Mouse (Mus musculus): ENCODE results near the gene Npas3.

Npas3 gene

DNA sequence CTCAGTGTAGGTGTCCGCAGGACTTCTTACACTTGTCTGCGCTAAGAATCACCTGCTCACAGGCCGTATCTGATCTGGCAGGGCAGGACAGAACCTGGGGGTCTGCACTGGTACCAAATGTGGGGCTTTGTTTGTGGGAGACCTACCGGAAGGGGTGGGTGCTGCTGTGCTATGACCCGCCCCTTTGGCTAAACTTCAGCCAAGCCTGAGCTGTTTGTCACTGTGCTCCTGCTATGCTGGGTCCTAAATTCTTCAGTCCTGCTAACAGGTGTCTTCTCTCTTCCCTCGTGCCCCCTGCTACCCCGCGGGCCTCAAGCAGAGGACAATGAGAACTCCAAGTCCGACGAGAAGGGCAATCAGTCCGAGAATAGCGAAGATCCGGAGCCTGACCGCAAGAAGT lies 818.9 kb downstream of the Npas3 start:
- DNase-seq (ENCODE audit: low spot score) = no peak

DNA sequence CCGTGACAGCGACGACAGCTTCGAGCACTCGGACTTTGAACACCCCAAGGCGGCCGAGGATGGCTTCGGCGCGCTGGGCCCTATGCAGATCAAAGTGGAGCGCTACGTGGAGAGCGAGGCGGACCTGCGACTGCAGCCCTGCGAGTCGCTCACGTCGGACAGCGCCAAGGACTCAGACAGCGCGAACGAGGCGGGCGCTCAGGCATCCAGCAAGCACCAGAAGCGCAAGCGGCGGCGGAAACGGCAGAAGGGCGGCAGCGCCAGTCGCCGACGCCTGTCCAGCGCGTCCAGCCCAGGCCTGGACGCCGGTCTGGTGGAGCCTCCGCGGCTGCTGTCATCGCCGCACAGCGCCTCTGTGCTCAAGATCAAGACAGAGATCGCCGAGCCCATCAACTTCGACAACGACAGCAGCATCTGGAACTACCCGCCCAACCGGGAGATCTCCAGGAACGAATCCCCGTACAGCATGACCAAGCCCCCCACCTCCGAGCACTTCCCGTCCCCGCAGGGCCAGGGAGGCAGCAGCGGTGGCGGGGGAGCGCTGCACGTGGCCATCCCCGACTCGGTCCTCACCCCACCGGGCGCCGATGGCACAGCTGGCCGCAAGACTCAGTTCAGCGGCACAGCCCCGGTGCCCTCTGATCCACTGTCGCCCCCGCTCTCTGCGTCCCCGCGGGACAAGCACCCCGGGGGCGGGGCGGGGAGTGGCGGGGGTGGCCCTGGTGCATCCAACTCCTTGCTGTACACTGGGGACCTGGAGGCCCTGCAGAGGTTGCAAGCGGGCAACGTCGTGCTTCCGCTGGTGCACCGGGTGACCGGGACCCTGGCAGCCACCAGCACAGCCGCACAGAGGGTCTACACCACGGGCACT lies 819.6 kb downstream of the Npas3 start:
- DNase-seq (ENCODE audit: low spot score) = peak; percentile 6

DNA sequence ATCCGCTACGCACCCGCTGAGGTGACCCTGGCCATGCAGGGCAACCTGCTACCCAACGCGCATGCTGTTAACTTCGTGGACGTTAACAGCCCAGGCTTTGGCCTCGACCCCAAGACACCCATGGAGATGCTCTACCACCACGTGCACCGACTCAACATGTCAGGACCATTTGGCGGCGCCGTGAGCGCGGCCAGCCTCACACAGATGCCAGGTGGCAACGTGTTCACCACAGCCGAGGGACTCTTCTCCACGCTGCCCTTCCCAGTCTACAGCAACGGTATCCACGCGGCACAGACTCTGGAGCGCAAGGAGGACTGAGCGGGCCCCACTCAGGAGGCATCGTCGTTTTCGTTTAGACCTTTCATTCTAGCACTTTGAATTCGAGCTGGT lies 820.3 kb downstream of the Npas3 start:
- DNase-seq (ENCODE audit: low spot score) = no peak

DNA sequence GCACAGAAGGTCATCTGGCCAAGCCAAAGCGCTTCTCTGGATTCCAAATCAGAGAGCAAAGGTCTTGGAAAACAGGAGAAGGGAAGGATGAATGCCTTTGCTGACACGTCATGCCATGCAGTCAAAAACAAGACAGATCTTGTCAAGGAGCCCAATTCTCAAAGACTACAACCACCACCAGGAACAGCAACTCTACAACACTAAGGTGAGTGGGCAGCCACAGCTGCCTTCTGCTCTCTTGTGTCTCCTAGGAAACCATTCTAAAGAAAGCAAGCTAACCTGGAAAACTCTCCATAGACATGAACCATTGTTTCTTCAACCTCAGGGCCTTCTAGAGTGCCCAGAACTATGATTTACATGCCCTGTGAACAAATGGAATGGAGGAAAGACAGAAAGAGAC lies 825.5 kb downstream of the Npas3 start:
- DNase-seq (ENCODE audit: low spot score) = no peak

DNA sequence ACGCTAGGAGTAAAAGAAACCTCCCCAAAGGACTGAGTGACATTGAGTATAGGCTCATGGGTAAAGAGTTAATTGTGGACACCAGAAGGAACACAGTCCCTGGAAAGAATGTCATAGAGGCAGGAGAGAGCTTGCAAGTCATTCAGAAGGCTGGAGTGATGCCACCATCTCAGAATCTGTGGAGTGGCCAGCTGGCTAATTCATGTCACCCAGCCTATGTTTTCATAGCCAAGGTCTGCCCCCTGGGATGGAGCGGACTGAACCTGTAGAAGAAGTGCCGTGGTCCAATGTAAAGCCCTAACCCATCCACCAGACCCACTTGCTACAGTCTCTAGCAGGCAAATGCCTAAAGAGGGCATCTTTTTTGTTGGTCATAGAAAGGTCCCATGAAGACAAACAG lies 832.5 kb downstream of the Npas3 start:
- no peak for DNase-seq (ENCODE audit: low spot score)

DNA sequence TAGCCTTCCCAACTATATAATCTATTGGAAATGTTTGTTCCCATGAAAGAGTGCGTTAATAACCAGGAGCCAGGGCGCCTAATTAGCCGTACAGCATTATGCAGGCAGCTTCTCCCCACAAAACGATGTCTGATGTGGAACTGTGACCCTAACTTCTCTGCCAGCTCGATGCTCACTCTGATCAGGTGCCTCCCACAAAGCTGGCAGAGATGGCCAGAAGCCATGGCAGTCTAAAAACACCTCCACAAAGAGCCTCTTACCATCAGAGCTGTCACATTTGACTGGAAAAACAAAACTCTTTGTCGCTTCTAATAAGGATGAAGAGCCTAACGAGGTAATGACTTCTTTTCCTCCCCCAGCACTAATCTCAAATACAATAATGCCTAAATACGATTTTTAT lies 845.3 kb downstream of the Npas3 start:
- DNase-seq (ENCODE audit: low spot score) = no peak

DNA sequence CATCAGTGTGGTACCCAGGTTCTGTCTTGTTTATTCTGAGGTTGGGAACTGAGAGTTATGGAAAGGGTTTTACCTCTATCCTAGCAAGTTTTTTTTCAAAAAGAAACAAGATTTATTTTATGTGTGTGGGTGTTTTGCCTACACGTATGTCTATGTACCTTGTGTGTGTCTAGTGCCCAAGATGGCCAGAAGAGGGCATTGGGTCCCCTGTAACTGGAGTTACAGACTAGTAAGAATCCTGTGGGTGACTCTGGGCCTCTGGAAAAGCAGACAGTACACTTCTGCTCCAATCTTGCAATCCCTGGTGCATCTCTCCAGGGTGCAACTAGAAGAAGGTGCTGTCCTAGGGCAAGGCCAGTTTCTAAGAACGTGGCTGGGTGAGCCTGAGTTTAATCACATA lies 848.0 kb downstream of the Npas3 start:
- DNase-seq (ENCODE audit: low spot score) = no peak

DNA sequence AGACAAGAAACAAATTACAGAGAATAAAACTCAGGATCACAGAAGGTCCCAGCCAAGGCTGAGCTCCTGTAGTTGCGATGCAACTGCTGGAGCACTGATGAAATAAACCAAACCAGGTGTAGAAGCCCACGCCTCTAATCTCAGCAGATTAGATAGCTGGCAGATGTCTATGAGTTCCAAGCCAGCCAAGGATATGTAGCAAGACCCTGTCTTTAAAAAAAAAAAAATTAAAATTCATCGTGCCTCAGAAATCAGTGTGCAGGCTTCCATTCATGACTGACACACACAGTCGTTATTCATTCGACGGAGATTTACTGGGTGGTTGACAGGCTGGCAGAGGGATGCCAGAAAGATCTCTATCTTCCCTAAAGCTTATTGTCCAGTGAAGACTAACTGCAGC lies 849.7 kb downstream of the Npas3 start:
- no peak for DNase-seq (ENCODE audit: low spot score)

DNA sequence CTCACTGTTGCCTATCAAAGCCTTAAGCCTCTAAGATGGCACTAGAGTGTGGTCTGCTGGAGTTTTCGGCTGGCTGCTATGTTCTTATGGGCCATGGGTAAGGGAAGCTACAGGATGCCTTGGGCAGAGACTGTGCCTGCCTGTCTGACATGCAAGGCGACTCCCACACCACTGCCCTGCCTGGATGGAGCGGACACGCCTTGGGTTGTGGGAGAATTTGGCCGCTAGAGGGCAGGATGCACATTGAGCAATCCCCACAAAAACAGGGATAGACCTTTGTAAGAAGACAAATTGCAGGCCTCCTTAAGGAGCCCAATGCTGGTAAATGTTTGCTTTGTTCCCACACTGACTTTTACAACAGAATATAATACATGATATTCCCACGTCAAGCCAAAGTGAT lies 850.3 kb downstream of the Npas3 start:
- DNase-seq (ENCODE audit: low spot score) = peak; percentile 41

DNA sequence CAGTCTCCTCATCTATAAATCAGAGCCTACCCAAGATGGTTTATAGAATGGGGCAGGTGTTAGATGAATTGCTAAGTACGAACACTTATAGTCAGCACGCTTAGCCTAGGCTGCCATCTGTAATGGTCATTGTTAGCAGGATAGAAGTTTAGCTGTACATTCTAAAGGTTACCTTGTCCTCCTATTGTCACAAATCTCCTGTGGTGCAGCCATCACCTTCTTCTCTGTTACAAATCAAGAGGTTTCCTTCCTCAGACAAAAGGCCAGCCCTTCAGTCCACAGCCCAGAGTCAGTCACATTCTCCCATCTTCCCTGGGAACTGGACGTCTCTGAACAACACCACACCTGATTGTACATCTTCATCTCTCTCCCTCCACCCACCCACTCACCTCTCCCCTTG lies 851.0 kb downstream of the Npas3 start:
- DNase-seq (ENCODE audit: low spot score) = no peak

DNA sequence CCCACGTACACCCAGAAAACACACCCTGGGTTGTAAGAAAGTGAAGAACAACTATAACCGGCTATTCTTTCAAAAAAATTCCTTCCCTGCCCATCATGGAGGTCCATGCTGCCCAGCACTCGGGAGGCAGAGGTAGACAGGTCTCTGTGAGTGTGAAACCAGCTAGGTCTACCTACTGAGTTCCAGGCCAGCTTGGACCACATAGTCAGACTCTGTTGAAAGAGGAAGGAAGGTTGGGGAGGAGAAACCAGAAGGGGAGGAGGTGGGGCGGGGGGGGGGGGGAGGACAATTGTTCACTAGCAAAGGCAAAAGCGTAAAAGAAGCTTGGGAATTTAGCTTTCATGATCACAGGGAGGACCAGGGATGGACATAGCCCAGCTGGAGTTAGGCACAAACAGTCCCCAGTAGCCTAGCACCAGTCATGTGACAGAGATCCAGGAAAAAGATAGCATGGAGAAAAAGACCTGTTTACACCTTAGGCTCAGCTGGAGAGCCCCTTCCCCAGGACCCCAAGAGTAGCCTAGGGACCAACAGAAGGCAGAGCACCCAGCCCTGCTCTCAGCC lies 852.9 kb downstream of the Npas3 start:
- DNase-seq (ENCODE audit: low spot score) = no peak

DNA sequence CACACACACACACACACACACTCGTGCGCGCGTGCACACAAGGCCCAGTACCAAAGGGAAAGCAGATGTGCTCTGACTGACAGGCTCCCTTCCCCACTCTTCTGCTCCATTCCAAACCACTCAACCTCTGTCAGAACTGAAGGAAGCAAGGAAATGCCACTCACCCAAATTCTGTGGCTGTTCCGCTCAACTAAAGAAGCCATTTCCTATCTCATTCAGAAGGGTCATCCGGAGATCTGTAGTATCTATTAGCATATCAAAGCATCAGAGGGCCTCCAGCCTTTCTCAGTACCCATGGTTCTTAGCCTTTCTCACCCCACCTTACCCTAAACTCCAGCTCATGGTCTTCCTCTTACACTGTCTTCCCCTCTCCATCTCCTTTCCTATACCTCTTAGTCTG lies 854.0 kb downstream of the Npas3 start:
- DNase-seq (ENCODE audit: low spot score) = no peak

DNA sequence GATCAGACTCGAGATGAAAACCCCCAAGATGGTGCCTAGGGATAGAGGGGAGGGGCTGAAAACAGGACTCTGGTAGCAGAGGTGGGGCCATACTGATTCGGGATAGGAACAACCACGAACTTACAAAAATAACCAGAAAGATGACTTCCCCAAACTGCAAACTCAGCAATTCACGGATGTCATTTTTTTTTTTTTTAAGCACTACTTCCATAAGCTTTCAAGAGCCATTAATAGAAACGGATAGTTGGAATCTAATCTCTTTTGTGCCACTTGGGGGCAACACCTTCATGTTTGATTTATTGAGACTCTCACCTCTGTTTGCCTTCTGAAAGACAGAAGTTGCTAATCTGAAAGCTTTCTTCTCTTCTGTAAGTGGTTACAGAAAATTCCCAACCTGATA lies 857.1 kb downstream of the Npas3 start:
- no peak for DNase-seq (ENCODE audit: low spot score)

DNA sequence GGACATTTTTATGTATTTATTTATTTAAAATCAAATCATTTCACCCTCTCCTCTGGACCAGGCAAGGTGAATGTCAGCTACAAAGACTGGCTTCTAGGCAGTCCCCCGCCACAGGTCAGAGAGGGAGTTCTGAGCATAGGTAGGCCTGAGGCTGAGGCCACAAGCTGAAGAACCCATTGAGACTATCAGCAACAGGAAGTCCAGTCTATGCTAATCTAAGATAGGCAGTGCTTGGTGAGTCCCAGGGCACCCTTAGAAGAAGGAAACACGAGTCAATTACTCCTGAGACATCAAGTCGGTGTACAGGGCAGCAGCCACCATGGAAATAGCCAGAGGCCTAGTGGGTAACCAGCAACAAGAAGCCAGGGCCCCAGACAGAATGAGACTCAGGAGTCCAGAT lies 857.5 kb downstream of the Npas3 start:
- DNase-seq (ENCODE audit: low spot score) = no peak

DNA sequence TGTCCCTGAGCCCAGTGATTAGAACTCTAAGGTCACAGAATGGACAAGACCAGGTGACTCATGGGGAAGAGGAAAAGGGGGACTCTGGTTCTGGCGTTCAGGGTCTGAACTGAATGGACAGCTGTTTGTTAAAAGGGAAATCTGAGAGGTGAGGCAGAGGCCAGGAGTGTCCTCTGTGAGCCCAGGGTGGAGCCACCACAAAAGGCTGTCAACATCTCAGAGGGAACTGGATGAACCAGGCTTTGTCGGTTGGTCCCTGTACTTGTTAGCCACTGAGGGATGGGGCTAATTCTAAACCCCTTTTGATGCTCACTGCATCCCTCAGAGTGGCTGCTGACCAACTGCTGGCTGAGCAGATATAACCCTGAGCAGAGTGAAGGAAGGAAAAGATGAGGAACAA lies 861.9 kb downstream of the Npas3 start:
- no peak for DNase-seq (ENCODE audit: low spot score)

DNA sequence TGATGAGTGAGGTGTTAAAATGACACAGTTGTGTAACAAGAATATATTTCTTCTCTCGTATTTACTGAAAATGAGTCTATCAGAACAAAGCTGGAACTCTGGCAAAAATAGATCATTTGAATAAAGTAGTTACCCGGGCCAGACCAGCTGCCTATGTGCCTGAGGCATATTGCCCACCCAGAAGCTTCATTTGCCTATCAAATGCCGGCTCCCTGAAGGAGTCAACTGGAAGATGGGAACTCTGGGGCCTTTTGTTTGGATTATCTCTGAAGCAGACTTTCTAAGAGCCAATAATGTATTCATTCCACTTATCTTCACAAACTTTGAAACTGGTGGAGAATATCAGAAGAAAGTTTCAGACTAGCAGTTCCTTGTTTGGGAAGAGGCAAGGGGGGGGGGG lies 862.5 kb downstream of the Npas3 start:
- DNase-seq (ENCODE audit: low spot score) = no peak

DNA sequence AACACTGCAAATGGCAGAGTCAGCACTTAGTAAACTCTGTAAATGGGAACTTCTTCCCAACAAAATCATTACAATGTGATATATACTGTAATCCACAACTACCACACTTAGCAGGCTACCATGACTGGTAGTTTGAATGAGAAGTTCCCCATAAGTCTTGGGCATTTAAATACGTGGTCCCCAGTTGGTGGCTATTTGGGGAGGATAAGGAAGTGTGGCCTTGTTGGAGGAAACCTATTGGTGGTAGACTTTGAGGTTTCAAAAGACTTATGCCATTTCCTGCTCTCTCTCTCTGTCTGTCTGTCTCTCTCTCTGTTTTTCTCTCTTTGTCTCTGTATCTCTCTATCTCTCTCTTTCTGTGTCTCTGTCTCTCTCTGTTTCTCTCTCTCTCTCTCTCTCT lies 871.9 kb downstream of the Npas3 start:
- DNase-seq (ENCODE audit: low spot score) = no peak

DNA sequence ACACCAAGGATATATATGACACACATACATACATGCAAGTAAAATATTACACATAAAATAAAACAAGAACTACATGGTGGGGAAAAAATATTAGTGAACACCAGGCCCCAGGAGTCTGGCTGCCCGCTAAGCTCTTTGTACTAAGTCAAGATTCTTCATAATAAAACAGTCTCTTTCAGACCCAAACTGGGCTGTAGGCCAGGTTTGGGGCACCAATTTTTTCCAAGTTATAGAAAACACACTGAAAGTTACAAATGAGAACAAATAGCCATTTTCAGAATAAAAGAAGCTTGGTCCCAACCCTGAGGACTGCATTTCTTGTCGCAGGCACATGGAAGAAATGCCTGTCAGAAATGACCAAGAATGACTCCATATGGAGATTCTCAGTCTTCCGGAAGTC lies 872.8 kb downstream of the Npas3 start:
- DNase-seq (ENCODE audit: low spot score) = no peak
